Mouse (Mus musculus): ENCODE measurements at regions not wholly inside any gene's neighbourhood (a gene's known extent, or its start where the extent isn't known, plus 50 kb on each side); places are given as distances from the start of the nearest gene placed in this dataset.

DNA sequence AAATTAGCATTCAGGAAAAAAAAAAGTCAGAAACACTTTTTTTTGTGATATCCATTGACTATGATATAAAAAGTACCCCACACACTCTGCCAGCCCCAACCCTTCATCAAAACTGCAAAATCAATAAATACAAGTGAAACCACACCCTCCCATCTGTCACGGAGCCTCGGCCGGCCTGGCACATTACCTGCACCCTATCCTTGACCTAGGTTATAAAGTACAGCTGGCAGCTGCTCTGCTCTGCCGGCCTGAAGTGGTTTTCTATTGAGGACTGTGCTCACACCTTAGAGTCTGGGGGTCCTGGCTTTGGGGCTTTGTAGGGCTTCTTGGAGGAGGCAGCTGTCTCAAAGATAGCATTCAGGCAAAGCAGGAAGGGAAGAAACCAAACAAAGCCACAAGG, 120.6 kb upstream of the Arglu1 start:
- TF ChIP-seq EP300 (IDR thresholded peaks at IDR 0.05; ENCODE audit: low read depth) (no peak), CTCF (IDR thresholded peaks at IDR 0.05; ENCODE audit: low read depth) (no peak)
